Mouse (Mus musculus): ENCODE data around the gene Zfp518b. TPM values are rescaled to one million over a fixed set of nuclear protein-coding genes. Genes with fewer than 3 reads are reported as not detected.

The Zfp518b gene
- polyA plus RNA-seq, 1 experiment from 2014 or later: 28.1 TPM

Other genes with a start within 250 kb of the Zfp518b start
- 0.44 and 0.77 TPM in 2 replicates for gene Slc2a9, start 181.7 kb downstream of the Zfp518b start, polyA plus RNA-seq (2015; fragmentation: Nextera tagmentation; extraction: Ambion mirVana)
- 202 and 210 TPM in 2 replicates for gene Wdr1, start 121.6 kb downstream of the Zfp518b start, polyA plus RNA-seq (2015; fragmentation: Nextera tagmentation; extraction: Ambion mirVana)
- gene Clnk, start 192.0 kb upstream of the Zfp518b start, polyA plus RNA-seq (2015; fragmentation: Nextera tagmentation; extraction: Ambion mirVana): 0.20 TPM in 1 of 2 replicates, not detected in the other

Measured in hindbrain, embryonic 16.5 days (tissue).